Mouse (Mus musculus) kidney, embryonic 14.5 days (tissue): ENCODE data around the gene Atp8b3. TPM values are rescaled to one million over a fixed set of nuclear protein-coding genes. Genes with fewer than 3 reads are reported as not detected.

Source experiments
- ATAC-seq: fragments of 200-750 bp; cut with Nextera tagmentation; 2 replicates; pipeline ENCODE4 v1.8.0; 2017; ENCODE audit warnings: moderate number of reproducible peaks, mild to moderate bottlenecking, moderate TSS enrichment, moderate library complexity; ENCODE audit not compliant: low FRiP score, low TSS enrichment
- H3K27ac ChIP-seq: fragments of 300-500 bp; sonication (generic); 2 replicates; pipeline ENCODE4 v1.5.1; 2014; ENCODE audit warnings: low read depth, mild to moderate bottlenecking, low read length, moderate library complexity, mixed read lengths
- H3K27me3 ChIP-seq: fragments of 300-500 bp; sonication (generic); 2 replicates; pipeline ENCODE4 v1.6.1; 2014; ENCODE audit warnings: mild to moderate bottlenecking, low read length; ENCODE audit not compliant: control insufficient read depth, insufficient read depth
- H3K36me3 ChIP-seq: fragments of 300-500 bp; sonication (generic); 2 replicates; pipeline ENCODE4 v1.6.1; 2014; ENCODE audit warnings: low read length, mixed read lengths; ENCODE audit not compliant: control insufficient read depth, insufficient read depth
- H3K4me1 ChIP-seq: fragments of 300-500 bp; sonication (generic); 2 replicates; pipeline ENCODE4 v1.6.1; 2014; ENCODE audit warnings: low read length, mixed read lengths; ENCODE audit not compliant: control insufficient read depth, insufficient read depth
- H3K4me2 ChIP-seq: fragments of 300-500 bp; sonication (generic); replicated peaks from 2 replicates; pipeline ENCODE4 v1.6.1; 2014; ENCODE audit warnings: low read depth, mild to moderate bottlenecking, low read length
- H3K4me3 ChIP-seq: fragments of 300-500 bp; sonication (generic); 2 replicates; pipeline ENCODE4 v1.5.1; 2014; ENCODE audit warnings: mild to moderate bottlenecking, low read length
- H3K9ac ChIP-seq: fragments of 300-500 bp; sonication (generic); 2 replicates; pipeline ENCODE4 v1.6.1; 2014; ENCODE audit warnings: low read depth, mild to moderate bottlenecking, low read length, moderate library complexity
- H3K9me3 ChIP-seq: fragments of 300-500 bp; sonication (generic); 2 replicates; pipeline ENCODE4 v1.6.1; 2016; ENCODE audit warnings: low read length; ENCODE audit not compliant: control insufficient read depth
- WGBS: fragments of 180-500 bp; shearing (Covaris S2); extraction: QIAGEN DNeasy Blood & Tissue Kit; methylation state at CpG from one replicate; pipeline ENCODE4 v1.1.7; 2014; 5-methylcytosine and 5-hydroxymethylcytosine counted together
- polyA plus RNA-seq: library from polyadenylated mRNA; unstranded; fragments of >200 nt; fragmentation: Nextera tagmentation; extraction: Ambion mirVana; gene quantifications from 2 replicates; pipeline ENCODE4 v1.2.1, GENCODE M21; 2014

The Atp8b3 gene
- polyA plus RNA-seq = 0.22 and 0.24 TPM in 2 replicates

DNA sequence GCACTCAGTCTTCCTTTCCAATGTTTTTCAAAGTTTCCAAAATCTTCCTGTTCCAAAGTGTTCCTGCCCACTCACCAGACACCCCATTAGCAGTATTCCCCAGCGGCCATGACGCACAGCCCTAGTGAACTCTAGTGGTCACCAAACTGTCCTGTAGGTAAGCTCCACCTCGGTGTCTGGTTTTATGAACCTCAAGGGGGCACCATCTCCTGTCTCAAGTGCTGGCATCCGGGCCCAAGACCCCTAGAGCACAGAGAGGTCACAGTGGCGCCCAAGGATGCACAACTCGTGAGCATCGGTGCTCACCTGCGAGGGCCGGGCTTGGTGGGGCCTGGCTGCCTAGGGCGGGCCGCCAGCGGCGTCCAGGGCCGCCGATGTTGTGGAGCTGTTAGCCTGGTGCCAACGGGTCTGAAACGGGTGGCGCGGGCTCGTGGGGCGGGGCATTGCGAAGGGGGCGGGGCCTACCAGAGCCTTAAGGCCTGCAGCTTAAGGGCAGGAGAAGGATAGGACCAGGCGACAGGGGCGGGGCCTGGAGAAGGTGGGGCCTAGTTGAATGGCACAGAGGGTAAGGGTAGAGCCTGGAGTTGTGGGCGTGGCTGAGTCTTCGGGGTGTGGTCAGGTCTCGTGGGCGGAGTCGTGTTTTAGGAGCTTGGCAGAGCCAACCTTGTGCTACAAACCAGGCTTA, at the start of gene Atp8b3:
Gene Atp8b3, minus strand, starts transcription at position 415 of the 685 bp plus-strand sequence.
- 3% methylated on average over 30 of the region's 30 CpGs for WGBS
- Histone ChIP-seq H3K4me2 (peak within 1 kb of the TSS; percentile 46), H3K36me3 (peaks cover 28% of the 10 kb centered on the region), H3K4me1 (0 out of 2 replicates have a peak, but pooled peaks cover 3% of the 10 kb centered on the region), H3K9me3 (no peaks in the 10 kb centered on the region), H3K9ac (no peak within 1 kb of the TSS), H3K4me3 (peak within 1 kb of the TSS; percentile 30), H3K27me3 (peaks cover 29% of the 10 kb centered on the region), H3K27ac (no peak within 1 kb of the TSS)
- peak; percentile 85 for ATAC-seq

DNA sequence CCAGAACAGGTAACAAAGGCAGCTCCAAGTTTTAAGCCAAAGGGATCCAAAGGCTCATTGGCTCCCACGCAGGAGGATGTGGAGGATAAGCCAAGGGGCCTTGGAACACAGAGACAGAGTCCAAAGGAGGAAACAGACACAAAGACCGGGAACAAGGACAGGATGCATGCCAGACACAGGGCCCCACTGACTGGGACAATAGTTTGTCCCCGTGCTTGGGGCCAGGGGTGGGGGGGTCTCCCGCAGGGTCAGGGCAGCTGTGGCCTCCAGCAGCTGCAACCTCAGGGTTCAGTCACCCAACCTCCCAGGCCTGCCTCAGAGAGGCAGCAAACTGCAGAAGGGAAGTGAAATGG, 48.4 kb upstream of the Atp8b3 start:
- ATAC-seq = no peak
- Histone ChIP-seq H3K27me3 (no peaks in the 10 kb centered on the region), H3K36me3 (peaks cover 32% of the 10 kb centered on the region), H3K4me1 (peaks cover 14% of the 10 kb centered on the region; the same call in 1 of the 2 replicates), H3K27ac (peak overlapping the region; percentile 51; the same call in 1 of the 2 replicates), H3K9ac (peak overlapping the region; percentile 37; the same call in 1 of the 2 replicates), H3K4me2 (no peak overlapping the region), H3K4me3 (no peak overlapping the region), H3K9me3 (no peaks in the 10 kb centered on the region)
- 44% methylated on average over 4 of the region's 4 CpGs for WGBS

DNA sequence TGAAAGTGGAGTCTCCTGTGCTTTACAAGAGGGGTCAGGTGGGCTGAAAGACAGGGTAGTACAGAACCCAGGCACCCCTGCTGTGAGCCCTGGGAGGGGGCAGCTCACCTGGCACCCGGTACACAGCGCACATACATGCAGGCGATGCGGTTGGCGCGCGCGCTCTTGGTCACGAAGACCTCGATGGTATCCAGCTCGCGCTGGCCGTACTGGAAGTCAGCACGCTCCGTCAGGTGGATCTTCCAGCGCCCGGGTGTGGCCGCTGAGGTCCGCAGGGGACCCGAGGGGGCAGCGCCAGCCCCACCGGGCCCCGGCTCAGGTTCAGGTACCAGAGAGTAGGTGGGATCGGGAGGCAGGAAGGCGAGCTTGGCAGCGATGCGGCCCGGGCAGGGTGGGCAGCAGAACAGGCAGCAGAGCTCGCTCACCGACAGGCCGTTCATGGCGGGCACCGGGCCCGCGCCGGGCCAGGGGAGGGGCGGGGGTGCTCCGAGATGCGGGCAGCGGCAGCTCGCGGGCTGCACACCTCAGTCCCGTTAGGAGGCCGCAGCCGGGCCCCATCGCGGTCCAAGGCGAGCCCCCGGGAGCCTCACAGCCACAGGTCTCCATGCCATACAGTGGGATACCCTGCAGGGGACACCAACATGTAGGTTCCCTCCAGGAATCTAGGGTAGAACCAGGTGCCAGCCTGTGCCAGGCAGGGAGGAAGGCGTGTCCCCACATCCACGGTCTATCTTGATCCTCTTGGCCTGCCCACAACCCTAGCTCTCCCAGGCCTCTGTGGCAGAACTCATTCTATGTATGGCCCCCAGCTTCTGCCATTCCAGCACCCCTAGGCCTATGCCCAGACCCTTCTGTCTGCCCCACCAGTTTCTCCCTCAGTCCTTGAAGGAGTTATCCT, 47.7 kb upstream of the Atp8b3 start:
- H3K9me3 ChIP-seq = no peaks in the 10 kb centered on the region
- peak overlapping the region; percentile 37; the same call in 1 of the 2 replicates for H3K9ac ChIP-seq
- H3K36me3 ChIP-seq = peaks cover 35% of the 10 kb centered on the region
- peak overlapping the region; percentile 51; the same call in 1 of the 2 replicates for H3K27ac ChIP-seq
- no peaks in the 10 kb centered on the region for H3K27me3 ChIP-seq
- H3K4me3 ChIP-seq = peak overlapping the region; percentile 1; the same call in 1 of the 2 replicates
- H3K4me2 ChIP-seq = peak overlapping the region; percentile 21; the same call in 1 of the 2 replicates
- peaks cover 14% of the 10 kb centered on the region; the same call in 1 of the 2 replicates for H3K4me1 ChIP-seq
- 95% methylated on average over 50 of the region's 51 CpGs for WGBS
- no peak for ATAC-seq

DNA sequence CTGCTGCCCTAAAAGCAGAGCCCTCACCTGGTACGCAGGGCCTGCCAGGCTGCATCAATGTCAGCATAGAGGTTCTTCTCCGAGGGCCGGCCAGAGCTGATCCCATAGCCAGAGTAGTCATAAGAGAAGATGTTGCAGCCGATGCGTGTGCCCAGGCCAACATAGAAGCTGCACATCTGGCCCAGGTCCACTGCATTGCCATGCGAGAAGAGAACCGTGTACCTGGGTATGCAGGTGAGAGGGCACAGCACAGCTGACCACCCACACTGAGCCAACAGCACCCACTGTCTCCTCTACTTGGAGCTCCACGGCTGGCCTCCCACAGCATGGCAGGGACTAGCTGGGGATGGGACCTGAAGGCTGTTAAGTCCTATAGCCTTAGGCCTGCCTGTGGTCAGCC, 46.7 kb upstream of the Atp8b3 start:
- Histone ChIP-seq H3K4me2 (peak overlapping the region; percentile 21; the same call in 1 of the 2 replicates), H3K9me3 (no peaks in the 10 kb centered on the region), H3K9ac (no peak overlapping the region), H3K36me3 (peaks cover 35% of the 10 kb centered on the region), H3K4me1 (peaks cover 14% of the 10 kb centered on the region; the same call in 1 of the 2 replicates), H3K27me3 (no peaks in the 10 kb centered on the region), H3K4me3 (peak overlapping the region; percentile 3; the same call in 1 of the 2 replicates), H3K27ac (no peak overlapping the region)
- ATAC-seq = no peak
- whole genome bisulfite sequencing = 86% methylated on average over 8 of the region's 8 CpGs

- ATAC-seq = no peak
- Histone ChIP-seq H3K4me1 (peaks cover 14% of the 10 kb centered on the region; the same call in 1 of the 2 replicates), H3K9ac (no peak overlapping the region), H3K27ac (no peak overlapping the region), H3K36me3 (peaks cover 35% of the 10 kb centered on the region), H3K9me3 (no peaks in the 10 kb centered on the region), H3K27me3 (no peaks in the 10 kb centered on the region), H3K4me2 (peak overlapping the region; percentile 10; the same call in 1 of the 2 replicates), H3K4me3 (peak overlapping the region; percentile 3; the same call in 1 of the 2 replicates)
- 79% methylated on average over 12 of the region's 12 CpGs for WGBS
Observed at GRCm38 (mm10) chr10:80584642-80585552, 46.0 kb upstream of the Atp8b3 start.

DNA sequence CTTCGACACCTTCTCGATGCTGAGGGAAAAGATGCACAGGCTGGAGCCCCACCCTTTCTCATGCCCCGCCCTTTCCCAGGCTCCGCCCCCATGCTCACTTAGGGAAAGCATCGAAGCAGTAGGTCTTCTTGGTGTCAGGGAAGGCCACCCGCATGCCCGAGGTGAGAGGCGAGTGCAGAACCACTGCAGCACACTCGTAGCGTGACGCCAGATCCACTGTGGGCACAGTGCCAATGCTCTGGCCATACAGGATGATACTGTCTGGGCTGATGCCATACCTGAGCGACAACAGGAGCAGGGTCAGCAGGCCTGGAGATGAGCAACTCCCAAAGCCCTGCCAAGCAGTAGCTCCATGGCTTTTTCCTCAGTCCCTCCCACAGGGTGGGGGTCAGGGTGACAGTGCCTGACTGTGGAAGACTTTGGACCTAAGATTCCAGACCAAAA, 45.1 kb upstream of the Atp8b3 start:
- Histone ChIP-seq H3K36me3 (peaks cover 35% of the 10 kb centered on the region), H3K27me3 (no peaks in the 10 kb centered on the region), H3K27ac (no peak overlapping the region), H3K4me2 (no peak overlapping the region), H3K9ac (no peak overlapping the region), H3K9me3 (no peaks in the 10 kb centered on the region), H3K4me3 (no peak overlapping the region), H3K4me1 (peaks cover 11% of the 10 kb centered on the region; the same call in 1 of the 2 replicates)
- no peak for ATAC-seq
- 69% methylated on average over 12 of the region's 12 CpGs for WGBS

DNA sequence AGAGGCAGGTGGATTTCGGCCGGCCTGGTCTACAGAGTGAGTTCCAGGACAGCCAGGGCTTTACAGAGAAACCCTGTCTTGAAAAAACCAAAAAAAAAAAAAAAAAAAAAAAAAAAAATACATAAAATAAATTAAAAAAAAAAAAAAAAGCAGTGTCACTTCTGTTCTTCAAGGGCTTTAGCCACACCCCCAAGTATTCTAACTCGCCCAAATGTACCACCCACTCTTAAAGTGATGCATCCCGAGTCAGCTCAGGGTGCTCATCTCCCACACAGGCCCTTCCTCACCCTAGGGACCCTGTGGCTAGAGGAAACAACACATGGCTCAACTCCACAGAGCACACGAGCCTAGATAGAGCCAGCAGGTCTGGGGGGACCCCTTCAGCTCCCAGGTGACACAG, 44.1 kb upstream of the Atp8b3 start:
- Histone ChIP-seq H3K27me3 (no peaks in the 10 kb centered on the region), H3K27ac (no peak overlapping the region), H3K36me3 (peaks cover 35% of the 10 kb centered on the region), H3K9ac (no peak overlapping the region), H3K4me1 (peaks cover 11% of the 10 kb centered on the region; the same call in 1 of the 2 replicates), H3K4me2 (no peak overlapping the region), H3K4me3 (no peak overlapping the region), H3K9me3 (no peaks in the 10 kb centered on the region)
- WGBS = 86% methylated on average over 5 of the region's 5 CpGs
- ATAC-seq = no peak

DNA sequence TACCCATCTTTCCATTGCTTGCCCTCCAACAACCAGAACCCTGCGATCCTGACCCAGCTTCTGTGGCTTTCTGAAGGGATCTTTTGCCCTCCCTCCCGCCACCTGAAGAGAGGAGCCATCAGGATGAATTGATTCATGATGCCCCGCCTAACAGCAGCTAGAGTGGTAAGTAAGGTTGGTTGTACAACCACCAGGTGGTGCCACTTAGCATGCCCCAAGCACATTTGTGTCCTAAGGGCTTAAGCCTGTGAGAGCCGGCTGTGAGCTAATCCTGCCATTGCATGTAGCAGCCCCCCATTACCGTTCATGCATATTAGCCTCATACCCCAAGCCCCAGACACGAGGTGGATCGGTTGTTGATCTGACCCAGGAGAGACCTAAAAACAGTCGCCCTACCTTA, 40.0 kb upstream of the Atp8b3 start:
- Histone ChIP-seq H3K27ac (peak overlapping the region; percentile 96), H3K36me3 (peaks cover 11% of the 10 kb centered on the region; the same call in 1 of the 2 replicates), H3K9ac (peak overlapping the region; percentile 89; the same call in 1 of the 2 replicates), H3K4me3 (peak overlapping the region; percentile 87; the same call in 1 of the 2 replicates), H3K4me2 (peak overlapping the region; percentile 72), H3K9me3 (no peaks in the 10 kb centered on the region), H3K4me1 (peaks cover 30% of the 10 kb centered on the region), H3K27me3 (no peaks in the 10 kb centered on the region)
- 2% methylated on average over 8 of the region's 8 CpGs for WGBS
- no peak for ATAC-seq
